Comparison of ENCODE assay signal across 8 mouse cellular contexts in the genomic region with DNA sequence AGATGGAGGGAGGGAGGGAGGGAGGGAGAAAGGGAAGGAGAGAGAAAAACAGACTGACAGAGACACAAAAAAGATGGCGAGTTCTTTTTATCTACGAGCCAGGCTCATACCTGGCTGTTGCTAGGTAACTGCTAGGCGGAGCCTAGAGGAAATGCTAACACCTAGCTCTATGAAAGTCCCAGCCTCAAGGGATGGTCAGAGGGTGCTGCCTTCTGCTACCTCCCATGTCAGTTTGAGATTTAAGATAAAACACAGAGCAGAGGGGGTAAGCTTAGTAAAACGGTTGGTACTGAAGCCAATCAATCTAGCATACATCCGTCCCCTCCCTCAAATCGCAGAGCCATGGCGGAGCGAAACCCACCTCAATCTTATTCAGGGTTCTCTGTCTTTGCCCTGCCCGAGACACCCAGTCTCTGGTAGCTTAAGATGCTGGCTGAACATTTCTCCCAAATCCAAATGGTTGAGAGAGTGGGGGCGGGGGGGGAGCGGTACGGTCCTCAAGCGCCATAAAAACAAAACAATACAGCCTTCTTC. TPM values are rescaled to one million over a fixed set of nuclear protein-coding genes. Genes with fewer than 3 reads are reported as not detected.
A peak's percentile ranks its signal among the peaks of the same experiment; 100 is the strongest.
DNase-seq lines count a peak whose midpoint lies in the region; ATAC-seq lines count a peak whose summit lies in the region.

No protein-coding gene starts in this region.

- peaks cover 8% of the 10 kb centered on the region for H3K27me3 ChIP-seq in kidney, embryonic 14.5 days (ENCODE audit: control insufficient read depth, insufficient read depth, low read length)
- no peaks in the 10 kb centered on the region for H3K27me3 ChIP-seq in embryonic facial prominence, embryonic 11.5 days (ENCODE audit: control insufficient read depth, insufficient read depth, low read length)
- peaks cover 48% of the 10 kb centered on the region for H3K27me3 ChIP-seq in limb, embryonic 10.5 days (ENCODE audit: low read depth, poor library complexity, severe bottlenecking)
- H3K27me3 ChIP-seq in midbrain, embryonic 15.5 days (replicated peaks), result no peaks in the 10 kb centered on the region

- H3K36me3 ChIP-seq in kidney, embryonic 14.5 days (ENCODE audit: control insufficient read depth, insufficient read depth, low read length), result no peaks in the 10 kb centered on the region
- H3K36me3 ChIP-seq in embryonic facial prominence, embryonic 11.5 days (replicated peaks; ENCODE audit: control insufficient read depth, insufficient read depth, low read depth, low read length), result no peaks in the 10 kb centered on the region
- H3K36me3 ChIP-seq in limb, embryonic 10.5 days, result no peaks in the 10 kb centered on the region
- no peaks in the 10 kb centered on the region for H3K36me3 ChIP-seq in midbrain, embryonic 15.5 days (replicated peaks)

- H3K4me1 ChIP-seq in kidney, embryonic 14.5 days (ENCODE audit: control insufficient read depth, insufficient read depth, low read length), result peaks cover 13% of the 10 kb centered on the region; the same call in 1 of the 2 replicates
- H3K4me1 ChIP-seq in embryonic facial prominence, embryonic 11.5 days (ENCODE audit: control insufficient read depth, insufficient read depth, low read length), result peaks cover 4% of the 10 kb centered on the region
- H3K4me1 ChIP-seq in limb, embryonic 10.5 days, result peaks cover 42% of the 10 kb centered on the region
- peaks cover 36% of the 10 kb centered on the region for H3K4me1 ChIP-seq in midbrain, embryonic 15.5 days

- no peaks in the 10 kb centered on the region for H3K9me3 ChIP-seq in kidney, embryonic 14.5 days (ENCODE audit: control insufficient read depth, low read length)
- no peaks in the 10 kb centered on the region for H3K9me3 ChIP-seq in embryonic facial prominence, embryonic 11.5 days (replicated peaks; ENCODE audit: control insufficient read depth, low read length)
- no peaks in the 10 kb centered on the region for H3K9me3 ChIP-seq in limb, embryonic 10.5 days (replicated peaks)
- no peaks in the 10 kb centered on the region for H3K9me3 ChIP-seq in midbrain, embryonic 15.5 days

- H3K9ac ChIP-seq in kidney, embryonic 14.5 days (ENCODE audit: low read depth, low read length), result peak overlapping the region; percentile 50
- peak overlapping the region; percentile 62 for H3K9ac ChIP-seq in embryonic facial prominence, embryonic 11.5 days (replicated peaks; ENCODE audit: low read length)
- peak overlapping the region; percentile 84 for H3K9ac ChIP-seq in midbrain, embryonic 15.5 days

- peak overlapping the region; percentile 62 for H3K4me3 ChIP-seq in kidney, embryonic 14.5 days (ENCODE audit: low read length)
- peak overlapping the region; percentile 44 for H3K4me3 ChIP-seq in embryonic facial prominence, embryonic 11.5 days (ENCODE audit: low read depth, low read length)
- peak overlapping the region; percentile 59 for H3K4me3 ChIP-seq in limb, embryonic 10.5 days
- peak overlapping the region; percentile 47 for H3K4me3 ChIP-seq in midbrain, embryonic 15.5 days

- DNase-seq in kidney, postnatal 14 days, result no peak
- no peak for DNase-seq in embryonic facial prominence, embryonic 11.5 days (ENCODE audit: low spot score)
- DNase-seq in limb, embryonic 10.5 days (ENCODE audit: low spot score), result no peak
- no peak for DNase-seq in thymus, postnatal 4 days
- DNase-seq in c-Kit-positive CD71-positive TER-119-positive erythroid progenitor cells, embryonic 14.5 days (ENCODE audit: low spot score), result no peak
- no peak for DNase-seq in right cerebral cortex, postnatal 4 days

- no peak overlapping the region for H3K27ac ChIP-seq in kidney, embryonic 14.5 days (ENCODE audit: low read depth, low read length)
- peak overlapping the region; percentile 56; the same call in 1 of the 2 replicates for H3K27ac ChIP-seq in embryonic facial prominence, embryonic 11.5 days (replicated peaks; ENCODE audit: low read depth, low read length)
- peak overlapping the region; percentile 79 for H3K27ac ChIP-seq in limb, embryonic 10.5 days
- H3K27ac ChIP-seq in midbrain, embryonic 15.5 days, result peak overlapping the region; percentile 95

- 0 out of 2 replicates have a peak, but pooled peaks have one; percentile 14 for ATAC-seq in kidney, embryonic 14.5 days (ENCODE audit: low FRiP score, low TSS enrichment)
- peak; percentile 31 for ATAC-seq in embryonic facial prominence, embryonic 11.5 days (replicated peaks; ENCODE audit: insufficient number of reproducible peaks, low FRiP score, low TSS enrichment, low read depth)
- peak; percentile 80 for ATAC-seq in midbrain, embryonic 15.5 days (replicated peaks)

- H3K4me2 ChIP-seq in kidney, embryonic 14.5 days (replicated peaks; ENCODE audit: low read depth, low read length), result peak overlapping the region; percentile 99
- peak overlapping the region; percentile 87 for H3K4me2 ChIP-seq in embryonic facial prominence, embryonic 11.5 days (ENCODE audit: low read depth, low read length)
- H3K4me2 ChIP-seq in midbrain, embryonic 15.5 days, result peak overlapping the region; percentile 76

- WGBS in kidney, embryonic 14.5 days, result 2% methylated on average over 13 of the region's 13 CpGs
- under 1% methylated on average over 13 of the region's 13 CpGs for WGBS in embryonic facial prominence, embryonic 11.5 days
- WGBS in limb, embryonic 10.5 days, result 3% methylated on average over 13 of the region's 13 CpGs
- WGBS in midbrain, embryonic 15.5 days, result 1% methylated on average over 13 of the region's 13 CpGs

RNA-seq across cellular contexts. Expression of gene Amotl2, which starts 27.0 kb away (rescaled TPM):
- polyA plus RNA-seq in kidney, embryonic 14.5 days (2014; fragmentation: Nextera tagmentation; extraction: Ambion mirVana), result 20.8 and 30.1 TPM in 2 replicates
- 36.0 and 39.0 TPM in 2 replicates for polyA plus RNA-seq in embryonic facial prominence, embryonic 11.5 days (2014; fragmentation: Nextera tagmentation; extraction: Ambion mirVana)
- polyA plus RNA-seq in limb, embryonic 10.5 days (2016; fragmentation: Nextera tagmentation; extraction: Ambion mirVana), result 41.6 and 49.1 TPM in 2 replicates
- polyA plus RNA-seq in midbrain, embryonic 15.5 days (2015; fragmentation: Nextera tagmentation; extraction: Ambion mirVana), result 83.4 and 90.5 TPM in 2 replicates

Comparison
In these comparisons a context has a peak if more than half of its experiments do, and no peak if none do; other contexts are left out.
1. ATAC-seq: peak in every context shown above with its lines; median percentile 80 in midbrain, embryonic 15.5 days; 31 in embryonic facial prominence, embryonic 11.5 days; 14 in kidney, embryonic 14.5 days.